Mouse (Mus musculus): ENCODE results near the gene Agpat4.
"Not testable (repeated sequence)": the region's sequence is repeated elsewhere in the genome, so short reads cannot be mapped to it uniquely, and the experiment has no call there.

The Agpat4 gene

DNA sequence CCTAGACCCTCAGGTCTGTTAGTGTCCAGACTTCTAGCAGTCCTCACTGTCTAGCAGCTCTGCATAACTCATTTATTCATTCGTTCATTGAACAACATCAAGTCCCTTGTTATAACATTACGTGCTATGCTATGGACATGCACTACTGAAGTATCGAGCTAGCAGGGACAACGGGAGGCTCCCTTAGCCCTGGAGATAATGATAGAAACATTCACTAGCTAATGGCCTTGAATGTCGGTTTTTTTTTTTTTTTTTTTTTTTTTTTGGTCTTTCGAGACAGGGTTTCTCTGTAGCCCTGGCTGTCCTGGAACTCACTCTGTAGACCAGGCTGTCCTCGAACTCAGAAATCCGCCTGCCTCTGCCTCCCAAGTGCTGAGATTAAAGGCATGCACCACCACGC, 3.8 kb downstream of the Agpat4 start:
- DNase-seq (ENCODE audit: low spot score in 2 of 2): not testable (repeated sequence)

DNA sequence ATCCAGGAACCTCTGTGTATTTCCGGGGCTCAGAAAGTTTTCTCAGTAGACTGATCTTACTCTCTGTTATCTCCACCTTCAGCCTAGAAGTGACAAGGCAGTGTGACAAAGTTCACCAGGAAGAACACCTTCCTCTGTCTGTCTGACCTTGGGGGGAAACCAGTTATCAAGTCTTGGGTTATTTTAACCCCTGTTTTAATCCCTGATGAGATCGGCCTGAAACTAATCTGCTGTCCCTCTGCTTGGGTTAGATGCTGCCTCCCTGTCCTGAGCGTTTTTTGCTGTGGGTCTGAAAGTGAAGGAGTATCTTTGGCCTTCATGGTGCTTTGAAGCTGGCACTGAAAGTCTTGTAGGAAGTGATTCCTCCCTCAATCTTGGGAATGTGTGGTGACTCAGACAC, 4.7 kb downstream of the Agpat4 start:
- DNase-seq (ENCODE audit: low spot score in 2 of 2): no peak

- DNase-seq (ENCODE audit: low spot score in 2 of 2): no peak
Measured at GRCm38 (mm10) chr17:12127056-12127455, 8.6 kb downstream of the Agpat4 start.

GRCm38 (mm10) chr17:12128976-12129375, 10.5 kb downstream of the Agpat4 start:
- no peak for DNase-seq (ENCODE audit: low spot score in 2 of 2)

- DNase-seq (ENCODE audit: low spot score in 2 of 2): no peak
Measured at GRCm38 (mm10) chr17:12131171-12131570, 12.7 kb downstream of the Agpat4 start.

GRCm38 (mm10) chr17:12131581-12131980, 13.1 kb downstream of the Agpat4 start:
- DNase-seq (ENCODE audit: low spot score in 2 of 2): no peak

GRCm38 (mm10) chr17:12132904-12133303, 14.4 kb downstream of the Agpat4 start:
- no peak for DNase-seq (ENCODE audit: low spot score in 2 of 2)

GRCm38 (mm10) chr17:12133985-12134384, 15.5 kb downstream of the Agpat4 start:
- no peak for DNase-seq (ENCODE audit: low spot score in 2 of 2)

- no peak for DNase-seq (ENCODE audit: low spot score in 2 of 2)
Measured at GRCm38 (mm10) chr17:12134975-12135633, 16.6 kb downstream of the Agpat4 start.

DNA sequence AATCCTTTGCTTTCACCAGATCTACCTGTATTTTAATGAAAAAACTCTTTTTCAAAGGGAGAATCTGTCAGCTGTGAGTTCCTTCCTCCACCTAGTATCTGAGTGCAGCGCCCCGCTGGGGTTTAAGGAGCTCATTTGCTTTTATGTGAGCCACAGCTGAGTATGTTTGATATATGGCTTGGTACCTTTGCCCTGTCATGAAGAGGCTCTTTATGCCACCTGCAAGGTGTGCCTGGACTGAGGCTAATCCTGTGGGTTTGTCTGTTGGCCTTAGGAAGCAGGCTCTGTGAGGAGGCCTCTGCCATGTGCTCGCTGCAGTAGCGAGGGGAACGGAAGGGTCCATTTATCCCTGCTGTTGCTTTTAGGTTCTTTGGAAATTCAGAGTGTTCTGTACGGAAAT, 19.9 kb downstream of the Agpat4 start:
- DNase-seq (ENCODE audit: low spot score in 2 of 2): no peak

- no peak for DNase-seq (ENCODE audit: low spot score in 2 of 2)
Measured at GRCm38 (mm10) chr17:12143948-12144364, 25.5 kb downstream of the Agpat4 start.

DNA sequence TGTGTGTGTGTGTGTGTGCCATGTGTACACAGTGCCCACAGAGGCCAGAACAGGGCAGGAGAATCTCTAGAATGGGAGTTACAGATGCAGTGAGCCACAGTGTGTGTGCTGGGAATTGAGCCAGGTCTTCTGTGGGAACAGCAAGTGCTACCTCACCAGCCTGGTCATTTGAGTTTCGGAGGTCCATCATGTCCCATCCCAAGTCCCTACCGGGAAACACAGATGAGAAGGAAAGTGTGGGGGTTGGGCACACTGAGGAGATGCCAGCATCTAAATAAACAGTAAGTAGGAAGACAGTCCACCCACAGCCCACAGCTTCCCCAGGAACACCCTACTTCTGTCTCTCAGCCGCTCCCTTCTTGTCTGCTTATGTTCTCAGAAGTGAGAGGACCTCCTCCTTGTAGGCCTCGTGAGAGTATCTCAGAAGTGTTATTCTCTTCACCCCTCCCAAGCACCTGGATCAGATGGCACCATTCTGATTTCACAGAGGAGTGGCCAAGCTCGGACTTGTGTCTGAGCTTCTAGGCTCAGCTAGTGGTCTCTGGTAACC, 27.7 kb downstream of the Agpat4 start:
- no peak for DNase-seq (ENCODE audit: low spot score in 2 of 2)

GRCm38 (mm10) chr17:12147830-12148229, 29.3 kb downstream of the Agpat4 start:
- DNase-seq (ENCODE audit: low spot score in 2 of 2): no peak

DNA sequence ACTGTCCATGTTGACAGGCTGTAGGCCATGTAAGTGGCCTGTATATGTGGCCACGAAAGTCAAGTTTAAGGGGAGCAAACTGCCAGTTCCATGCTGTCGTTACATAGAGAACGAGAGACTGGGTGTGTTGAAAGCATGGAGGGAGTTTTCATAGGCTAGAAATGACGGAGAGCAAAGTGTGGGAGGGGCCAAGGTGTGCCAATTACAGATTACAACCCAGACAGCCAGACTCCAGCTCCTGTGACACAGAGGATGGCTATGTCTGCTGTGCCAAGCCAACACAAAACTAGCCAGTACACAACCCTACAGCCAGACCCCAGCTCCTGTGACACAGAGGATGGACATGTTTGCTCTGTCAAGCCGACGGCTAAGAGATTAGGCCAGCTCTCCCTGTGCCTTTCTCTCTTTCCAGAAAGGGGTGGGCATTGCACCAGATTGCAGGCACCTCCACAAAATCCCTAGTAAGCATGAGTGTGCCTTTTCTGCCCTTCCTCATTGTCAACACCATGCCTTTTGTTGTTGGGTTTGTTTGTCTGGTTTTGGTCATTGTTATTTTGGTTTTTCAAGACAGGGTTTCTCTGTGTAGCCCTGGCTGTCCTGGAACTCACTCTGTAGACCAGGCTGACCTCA, 30.8 kb downstream of the Agpat4 start:
- DNase-seq (ENCODE audit: low spot score in 2 of 2): no peak

- no peak for DNase-seq (ENCODE audit: low spot score in 2 of 2)
Measured at GRCm38 (mm10) chr17:12150970-12151369, 32.5 kb downstream of the Agpat4 start.

- DNase-seq (ENCODE audit: low spot score in 2 of 2): no peak
Measured at GRCm38 (mm10) chr17:12154260-12154659, 35.8 kb downstream of the Agpat4 start.

GRCm38 (mm10) chr17:12155236-12155635, 36.7 kb downstream of the Agpat4 start:
- DNase-seq (ENCODE audit: low spot score in 2 of 2): no peak

- no peak for DNase-seq (ENCODE audit: low spot score in 2 of 2)
Measured at GRCm38 (mm10) chr17:12155872-12156271, 37.4 kb downstream of the Agpat4 start.

- no peak for DNase-seq (ENCODE audit: low spot score in 2 of 2)
Measured at GRCm38 (mm10) chr17:12156661-12157060, 38.2 kb downstream of the Agpat4 start.

GRCm38 (mm10) chr17:12157203-12157602, 38.7 kb downstream of the Agpat4 start:
- DNase-seq (ENCODE audit: low spot score in 2 of 2): no peak

DNA sequence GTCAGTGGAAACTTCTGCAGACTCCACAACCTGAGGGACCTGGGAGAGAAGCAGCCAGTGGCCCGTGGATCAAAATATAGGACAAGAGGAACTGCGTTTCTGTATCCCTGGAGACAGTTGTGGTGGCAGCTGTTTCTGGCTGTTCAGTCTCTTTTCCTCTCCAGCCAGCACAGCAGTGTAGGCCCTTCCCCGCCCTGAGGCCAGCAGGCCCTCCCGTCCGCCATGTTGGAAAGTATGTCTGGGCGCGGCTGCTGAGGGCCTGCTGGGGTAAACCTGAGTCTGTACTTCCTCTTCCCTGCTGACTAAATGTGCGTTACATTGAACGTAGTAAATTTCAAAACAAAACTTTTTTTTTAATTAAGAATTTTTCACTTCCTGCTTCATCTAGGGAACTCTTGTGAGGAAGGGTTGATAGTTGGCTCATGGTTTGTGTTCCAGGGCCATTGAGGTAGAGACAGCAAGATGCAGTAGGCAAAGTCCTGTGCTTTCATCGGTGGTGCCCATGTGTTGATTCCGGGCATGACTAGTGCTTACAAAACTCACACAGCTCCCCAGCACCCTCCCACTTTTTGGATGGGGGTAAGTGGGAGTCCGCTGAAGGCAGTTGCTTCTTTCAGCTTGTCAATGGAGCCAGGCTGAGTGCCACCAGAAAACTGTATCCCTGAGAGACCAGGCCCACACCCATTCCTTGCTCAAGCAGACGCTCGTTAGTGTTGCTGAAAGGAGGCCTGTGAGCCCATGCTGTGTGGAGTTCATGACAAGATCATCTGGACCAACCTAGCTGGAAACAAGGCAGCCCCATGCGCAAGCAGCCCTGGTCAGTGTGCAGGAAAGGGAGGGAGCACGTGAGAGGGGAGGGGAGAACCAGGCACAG, 40.9 kb downstream of the Agpat4 start:
- no peak for DNase-seq (ENCODE audit: low spot score in 2 of 2)

GRCm38 (mm10) chr17:12160061-12160421, 41.5 kb downstream of the Agpat4 start:
- DNase-seq (ENCODE audit: low spot score in 2 of 2): no peak
